Mouse (Mus musculus): ENCODE measurements at regions not wholly inside any gene's neighbourhood (a gene's known extent, or its start where the extent isn't known, plus 50 kb on each side); places are given as distances from the start of the nearest gene placed in this dataset.
A peak's percentile ranks its signal among the peaks of the same experiment; 100 is the strongest.

- DNase-seq (ENCODE audit: low spot score) = peak; percentile 50
Observed at GRCm38 (mm10) chr5:129429897-129430296, 71.1 kb upstream of the Sfswap start.

GRCm38 (mm10) chr5:129430330-129430729 lies 70.7 kb upstream of the Sfswap start:
- no peak for DNase-seq (ENCODE audit: low spot score)

- no peak for DNase-seq (ENCODE audit: low spot score)
Observed at GRCm38 (mm10) chr5:129449931-129450573, 51.0 kb upstream of the Sfswap start.

All from embryo, embryonic 10 days (tissue).